Mouse (Mus musculus) liver, embryonic 14.5 days (tissue): ENCODE results near the gene Lrrc4c. TPM values are rescaled to one million over a fixed set of nuclear protein-coding genes. Genes with fewer than 3 reads are reported as not detected.

Source experiments
- ATAC-seq: fragments of 200-750 bp; cut with Nextera tagmentation; 2 replicates; pipeline ENCODE4 v1.8.0; 2017; ENCODE audit warnings: moderate number of reproducible peaks, mild to moderate bottlenecking, moderate library complexity; ENCODE audit not compliant: insufficient read depth
- DNase-seq, 3 experiments: peaks; one replicate each; pipeline ENCODE4 v3.0.0-alpha.2; 2012 to 2013; ENCODE audit warnings: low read depth in 3 of 3, low spot score in 3 of 3
- H3K27ac ChIP-seq: fragments of 300-500 bp; sonication (generic); 2 replicates; pipeline ENCODE4 v1.5.1; 2014; ENCODE audit warnings: moderate library complexity, mild to moderate bottlenecking, control low read depth, inconsistent platforms
- H3K27me3 ChIP-seq: fragments of 300-500 bp; sonication (generic); 2 replicates; pipeline ENCODE4 v1.6.1; 2014; ENCODE audit warnings: mild to moderate bottlenecking, low read length, moderate library complexity; ENCODE audit not compliant: control insufficient read depth, insufficient read depth
- H3K36me3 ChIP-seq: fragments of 300-500 bp; sonication (generic); replicated peaks from 2 replicates; pipeline ENCODE4 v1.6.1; 2014; ENCODE audit warnings: low read depth; ENCODE audit not compliant: control insufficient read depth, insufficient read depth
- H3K4me1 ChIP-seq, 2 experiments: fragments of 200-500 bp in 1 of 2; fragments of 300-500 bp in 1 of 2; sonication (generic) in 1 of 2; replicated peaks; 2 replicates each; pipeline ENCODE4 v1.6.1; 2012 to 2014; ENCODE audit warnings: antibody characterized with exemption in 1 of 2, inconsistent platforms in 1 of 2, low read length in 1 of 2; ENCODE audit not compliant: control insufficient read depth in 2 of 2, insufficient read depth in 2 of 2
- H3K4me2 ChIP-seq: fragments of 300-500 bp; sonication (generic); 2 replicates; pipeline ENCODE4 v1.6.1; 2014; ENCODE audit warnings: low read depth, mild to moderate bottlenecking, control low read depth, moderate library complexity
- H3K4me3 ChIP-seq, 2 experiments: fragments of 200-500 bp in 1 of 2; fragments of 300-500 bp in 1 of 2; sonication (generic) in 1 of 2; 2 replicates each; pipeline ENCODE4 v1.5.1; 2012 to 2014; ENCODE audit warnings: low read depth in 2 of 2, low read length in 2 of 2, mild to moderate bottlenecking in 2 of 2, control low read depth in 1 of 2, inconsistent platforms in 1 of 2, moderate library complexity in 1 of 2; ENCODE audit not compliant: insufficient read depth in 1 of 2
- H3K9ac ChIP-seq: fragments of 300-500 bp; sonication (generic); replicated peaks from 2 replicates; pipeline ENCODE4 v1.6.1; 2014; ENCODE audit warnings: mild to moderate bottlenecking, control low read depth, moderate library complexity
- H3K9me3 ChIP-seq: fragments of 300-500 bp; sonication (generic); 2 replicates; pipeline ENCODE4 v1.6.1; 2016; ENCODE audit warnings: low read length, mixed read lengths; ENCODE audit not compliant: control insufficient read depth
- CTCF ChIP-seq: IDR thresholded peaks from 2 replicates; pipeline ENCODE4 v1.5.1; 2016; ENCODE audit warnings: antibody characterized with exemption, low read depth, control low read depth
- EP300 ChIP-seq: IDR thresholded peaks from 2 replicates; pipeline ENCODE4 v1.6.1; 2016; ENCODE audit warnings: antibody characterized with exemption, low read depth
- WGBS: fragments of 180-500 bp; shearing (Covaris S2); extraction: QIAGEN DNeasy Blood & Tissue Kit; methylation state at CpG from one replicate; pipeline ENCODE4 v1.1.7; 2014; ENCODE audit not compliant: insufficient replicate concordance; 5-methylcytosine and 5-hydroxymethylcytosine counted together
- polyA plus RNA-seq, 2 experiments: library from polyadenylated mRNA; depleted of rRNA in 1 of 2; stranded (reverse) in 1 of 2; unstranded in 1 of 2; fragments of >200 nt; fragmentation: Nextera tagmentation in 1 of 2; extraction: Ambion mirVana in 1 of 2; gene quantifications; 2 replicates each; pipeline versions ENCODE4 v1.2.1 to v1.2.3; 2012 to 2014

The Lrrc4c gene
- polyA plus RNA-seq, 2 experiments, result 0.04 to 0.19 TPM

- Histone ChIP-seq H3K4me2 (no peak overlapping the region), H3K4me1 (no peaks in the 10 kb centered on the region), H3K27ac (no peak overlapping the region), H3K4me3 (0 out of 4 replicates have a peak overlapping the region, but pooled peaks of 1 of the 2 experiments have one; percentile 13), H3K9ac (no peak overlapping the region), H3K9me3 (no peaks in the 10 kb centered on the region), H3K27me3 (peaks cover 8% of the 10 kb centered on the region), H3K36me3 (no peaks in the 10 kb centered on the region)
- ATAC-seq, result no peak
- WGBS, result 11% methylated on average over 8 of the region's 8 CpGs
- DNase-seq, result no peak
- TF ChIP-seq EP300 (no peak), CTCF (no peak)
Observed at GRCm38 (mm10) chr2:97467664-97468063, 1149.7 kb downstream of the Lrrc4c start.

- no peaks in the 10 kb centered on the region for H3K36me3 ChIP-seq
- no peak overlapping the region for H3K9ac ChIP-seq
- no peak overlapping the region for H3K4me3 ChIP-seq
- DNase-seq, result no peak
- H3K4me2 ChIP-seq, result no peak overlapping the region
- H3K27ac ChIP-seq, result no peak overlapping the region
- ATAC-seq, result no peak
- H3K27me3 ChIP-seq, result peaks cover 8% of the 10 kb centered on the region
- H3K9me3 ChIP-seq, result no peaks in the 10 kb centered on the region
- no peaks in the 10 kb centered on the region for H3K4me1 ChIP-seq
- 24% methylated on average over 5 of the region's 5 CpGs for WGBS
- TF ChIP-seq EP300 (no peak), CTCF (no peak)
Observed at GRCm38 (mm10) chr2:97468372-97468771, 1150.4 kb downstream of the Lrrc4c start.

- Histone ChIP-seq H3K4me3 (no peak overlapping the region), H3K9ac (no peak overlapping the region), H3K4me1 (no peaks in the 10 kb centered on the region), H3K27me3 (peaks cover 8% of the 10 kb centered on the region), H3K4me2 (no peak overlapping the region), H3K27ac (no peak overlapping the region), H3K9me3 (no peaks in the 10 kb centered on the region), H3K36me3 (no peaks in the 10 kb centered on the region)
- WGBS, result 39% methylated on average over 2 of the region's 2 CpGs
- ATAC-seq, result no peak
- TF ChIP-seq EP300 (no peak), CTCF (no peak)
- DNase-seq, result no peak
Observed at GRCm38 (mm10) chr2:97469396-97469795, 1151.4 kb downstream of the Lrrc4c start.

- no peak for ATAC-seq
- H3K36me3 ChIP-seq, result no peaks in the 10 kb centered on the region
- 59% methylated on average over 10 of the region's 10 CpGs for WGBS
Observed at GRCm38 (mm10) chr2:97478175-97478924, 1160.4 kb downstream of the Lrrc4c start.

GRCm38 (mm10) chr2:97478925-97479298 is 1160.9 kb downstream of the Lrrc4c start:
- Histone ChIP-seq H3K4me2 (no peak overlapping the region), H3K36me3 (no peaks in the 10 kb centered on the region), H3K27me3 (no peaks in the 10 kb centered on the region), H3K9ac (no peak overlapping the region), H3K4me1 (no peaks in the 10 kb centered on the region), H3K27ac (no peak overlapping the region), H3K9me3 (no peaks in the 10 kb centered on the region), H3K4me3 (no peak overlapping the region)
- DNase-seq (no peak), ATAC-seq (no peak)
- WGBS, result 69% methylated on average over 4 of the region's 4 CpGs
- TF ChIP-seq EP300 (no peak), CTCF (no peak)

More at GRCm38 (mm10) chr2:97478175-97478924, 1160.4 kb downstream of the Lrrc4c start:
- Histone ChIP-seq H3K27me3 (no peaks in the 10 kb centered on the region), H3K9me3 (no peaks in the 10 kb centered on the region), H3K9ac (no peak overlapping the region), H3K4me2 (no peak overlapping the region), H3K4me1 (no peaks in the 10 kb centered on the region), H3K27ac (no peak overlapping the region), H3K4me3 (no peak overlapping the region)
- no peak for DNase-seq
- TF ChIP-seq EP300 (no peak), CTCF (no peak)
